Mouse (Mus musculus) CH12.LX (cell line): ENCODE measurements around the gene Flywch2.

ENCODE experiments used
- CTCF ChIP-seq, 2 experiments: IDR thresholded peaks in 1 of 2; conservative IDR thresholded peaks in 1 of 2; 2 replicates each; pipeline ENCODE4 v1.5.1; 2011 to 2012; ENCODE audit warnings: low read depth in 2 of 2, low read length in 2 of 2, improper control_type of control experiment in 1 of 2, inconsistent platforms in 1 of 2, mild to moderate bottlenecking in 1 of 2, moderate library complexity in 1 of 2
- GABPA ChIP-seq: IDR thresholded peaks from 2 replicates; pipeline ENCODE4 v1.6.1; 2012; ENCODE audit warnings: low read depth, low read length, improper control_type of control experiment, inconsistent platforms; ENCODE audit not compliant: insufficient replicate concordance
- MXI1 ChIP-seq: IDR thresholded peaks from 2 replicates; pipeline ENCODE4 v1.6.1; 2011; ENCODE audit warnings: mild to moderate bottlenecking, low read depth, low read length, improper control_type of control experiment
- POLR2A ChIP-seq: IDR thresholded peaks from 2 replicates; pipeline ENCODE4 v1.6.1; 2011; ENCODE audit warnings: low read depth, mild to moderate bottlenecking, improper control_type of control experiment, low read length
- POLR2AphosphoS2 ChIP-seq: IDR thresholded peaks from 2 replicates; pipeline ENCODE4 v1.6.1; 2011; ENCODE audit warnings: low read depth, low read length, improper control_type of control experiment
- UBTF ChIP-seq: IDR thresholded peaks from 2 replicates; pipeline ENCODE4 v1.6.1; 2012; ENCODE audit warnings: low read depth, mild to moderate bottlenecking, inconsistent platforms, low read length, improper control_type of control experiment, moderate library complexity
- USF1 ChIP-seq: IDR thresholded peaks from 2 replicates; pipeline ENCODE4 v1.6.1; 2014; ENCODE audit warnings: low read depth, mild to moderate bottlenecking, inconsistent platforms, low read length, improper control_type of control experiment

GRCm38 (mm10) chr17:23742941-23743340, 42.9 kb downstream of the Flywch2 start:
- no peak for TF ChIP-seq UBTF
- no peak for TF ChIP-seq CTCF (conservative IDR thresholded peaks at IDR 0.05 in 1 of 2, IDR thresholded peaks at IDR 0.05 in 1 of 2; ENCODE audit: low read depth in 2 of 2, low read length in 2 of 2)
- no peak for TF ChIP-seq POLR2A
- no peak for TF ChIP-seq USF1
- TF ChIP-seq MXI1: no peak
- no peak for TF ChIP-seq POLR2AphosphoS2
- TF ChIP-seq GABPA: no peak
